Mouse (Mus musculus) gastrocnemius, postnatal 25 days (tissue): Measurements from ENCODE around the gene Mn1. TPM values are rescaled to one million over a fixed set of nuclear protein-coding genes. Genes with fewer than 3 reads are reported as not detected.

ENCODE experiments used
- DNase-seq: peaks from one replicate; pipeline ENCODE4 v3.0.0; 2022
- long read RNA-seq, 2 experiments: library from polyadenylated mRNA; stranded (forward); transcript quantifications; one replicate each; pipeline ENCODE4 v2.0.0; 2021
- total RNA-seq, 2 experiments: library from RNA; stranded (reverse); gene quantifications; 1 replicate in 1 of 2; 2 replicates in 1 of 2; pipeline ENCODE4 v1.2.3; 2021

Mn1 gene
- 10 to 100 TPM; 49.1 to 75.2 TPM for total RNA-seq
- long read RNA-seq, experiment 1, full-length matches to known transcripts, result 5 of 16 reads
- long read RNA-seq, experiment 1, partial matches to known transcripts, result 11 of 16 reads
- long read RNA-seq, experiment 1, other reads (novel, unspliced or antisense), result 0 of 16 reads
- long read RNA-seq, experiment 2, full-length matches to known transcripts, result 13 of 26 reads
- long read RNA-seq, experiment 2, partial matches to known transcripts, result 0 of 26 reads
- long read RNA-seq, experiment 2, other reads (novel, unspliced or antisense), result 13 of 26 reads

GRCm38 (mm10) chr5:111416591-111417374, at the start of gene Mn1:
TSS of gene Mn1 (plus strand) at chr5:111417362.
- peak; percentile 91 for DNase-seq

DNA sequence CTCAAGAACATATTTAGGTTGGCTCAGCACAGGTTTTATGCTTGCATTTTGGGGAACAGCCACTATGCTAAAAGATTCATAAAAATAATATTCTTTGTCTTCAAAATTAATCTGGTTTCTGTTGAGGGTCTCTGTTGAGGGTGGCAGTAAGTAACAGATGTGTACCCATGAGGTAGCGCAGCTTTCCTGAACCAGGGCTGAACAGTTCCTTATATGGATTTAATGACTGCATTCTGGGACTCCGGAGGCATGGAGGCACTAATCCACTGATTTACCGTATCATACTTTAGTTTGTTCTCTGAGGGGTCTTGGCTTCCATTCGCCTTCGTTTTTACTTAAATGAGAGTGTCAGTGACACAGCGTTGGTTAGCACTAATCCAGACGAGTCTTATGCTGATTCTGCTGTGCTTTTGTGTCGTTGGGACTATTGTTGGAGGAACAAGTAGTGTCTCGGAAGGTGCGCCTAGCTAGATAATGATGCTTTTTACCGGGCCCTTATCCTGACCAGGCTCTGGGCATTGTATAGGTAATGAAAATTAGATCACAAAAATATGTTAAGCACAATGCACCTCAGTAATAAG, 49.1 kb upstream of the Mn1 start:
- DNase-seq, result no peak

DNA sequence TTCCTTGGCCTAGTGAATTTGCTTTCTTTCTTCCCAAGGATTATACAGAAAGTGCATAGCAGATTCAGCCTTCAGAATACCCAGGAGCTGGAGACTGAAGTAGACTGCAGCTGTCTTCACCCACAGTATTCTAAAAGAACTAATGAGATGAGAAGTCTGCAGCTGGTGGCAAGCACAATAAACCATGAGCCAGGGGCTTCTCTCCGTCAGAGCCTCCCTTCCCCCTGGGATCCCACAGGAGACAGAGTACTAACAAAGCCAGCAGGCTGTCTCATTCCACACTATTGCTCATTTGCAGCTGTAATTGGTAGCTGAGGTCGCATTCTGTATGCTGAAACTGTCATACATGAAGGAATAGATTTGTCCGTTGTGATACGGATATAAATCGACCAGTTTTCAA, 48.6 kb upstream of the Mn1 start:
- DNase-seq, result peak; percentile 36

DNA sequence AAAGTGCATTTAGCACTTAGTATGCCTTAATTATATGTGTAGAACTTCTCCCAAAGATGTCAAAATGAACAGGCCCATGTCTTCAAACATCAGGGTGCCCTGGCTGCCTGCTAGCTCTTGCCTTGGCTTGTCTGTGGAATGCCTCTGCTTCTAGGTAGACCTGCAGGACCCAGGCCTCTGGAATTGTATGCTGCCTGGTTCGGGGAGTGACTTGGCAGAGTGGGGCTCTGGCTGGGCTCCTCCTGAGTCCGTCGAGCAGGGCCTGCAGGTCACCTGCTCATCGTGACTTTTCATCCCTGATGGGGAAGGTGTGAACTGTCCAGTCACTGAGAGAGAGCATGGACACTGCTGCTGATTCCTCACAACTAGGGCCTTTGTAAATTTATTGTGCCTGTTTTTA, 41.5 kb upstream of the Mn1 start:
- no peak for DNase-seq

DNA sequence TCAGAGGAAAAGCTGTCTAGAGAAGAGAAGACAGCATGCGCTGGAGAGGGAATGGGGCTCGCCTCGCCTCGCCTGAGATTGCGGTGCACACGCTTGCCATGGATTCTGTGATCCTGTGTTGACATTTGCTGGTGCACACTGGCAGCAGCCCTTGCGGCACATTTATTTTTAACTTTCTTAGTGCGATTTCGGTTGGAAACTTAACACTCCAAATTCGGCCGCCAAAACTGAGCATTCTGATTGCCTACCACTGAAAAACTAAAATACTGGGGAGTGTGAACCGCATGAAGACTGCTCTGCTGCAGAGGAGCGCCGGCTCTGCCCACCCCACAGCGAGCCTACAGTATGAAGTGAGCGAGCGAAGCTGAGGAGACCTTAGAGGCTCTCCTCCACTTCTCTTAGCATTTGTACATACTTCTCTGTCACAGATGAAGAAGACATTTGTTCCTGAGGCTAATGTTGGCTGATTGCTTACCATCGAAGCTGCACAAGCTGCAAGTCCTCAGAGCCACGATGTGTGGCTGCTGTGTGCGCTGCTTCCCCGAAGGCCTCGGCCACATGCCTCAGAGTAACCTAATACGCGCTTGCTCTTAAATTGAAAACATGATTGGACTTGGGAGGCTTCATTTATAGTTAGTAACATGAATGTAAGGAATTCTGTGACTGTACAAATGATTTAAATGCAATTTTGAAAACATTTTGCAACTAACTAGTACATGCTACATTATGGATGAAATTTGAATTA, 40.7 kb upstream of the Mn1 start:
- DNase-seq, result no peak

GRCm38 (mm10) chr5:111378126-111378993, 38.8 kb upstream of the Mn1 start:
- peak; percentile 35 for DNase-seq

- no peak for DNase-seq
These were observed 33.8 kb upstream of the Mn1 start for GRCm38 (mm10) chr5:111383335-111383734.

DNA sequence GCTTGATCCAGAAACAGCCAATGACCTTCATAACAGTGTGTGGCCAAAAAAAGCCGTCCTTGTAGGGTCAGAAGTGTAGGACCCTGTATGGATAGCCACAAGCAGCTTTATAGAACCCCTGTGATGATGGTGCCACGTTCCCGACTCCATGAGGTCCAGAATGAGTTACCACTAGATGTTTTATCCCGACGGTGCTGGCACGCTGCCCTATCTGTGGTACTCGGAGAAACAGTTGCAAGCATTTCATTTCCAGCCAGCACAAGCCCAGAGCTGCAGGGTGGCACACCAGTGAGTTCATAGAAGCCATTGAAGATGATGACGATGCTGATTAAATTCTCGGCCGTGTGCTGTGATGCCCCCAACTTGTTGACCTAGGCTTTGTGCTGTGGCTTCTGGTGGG, 26.3 kb upstream of the Mn1 start:
- DNase-seq, result no peak

DNA sequence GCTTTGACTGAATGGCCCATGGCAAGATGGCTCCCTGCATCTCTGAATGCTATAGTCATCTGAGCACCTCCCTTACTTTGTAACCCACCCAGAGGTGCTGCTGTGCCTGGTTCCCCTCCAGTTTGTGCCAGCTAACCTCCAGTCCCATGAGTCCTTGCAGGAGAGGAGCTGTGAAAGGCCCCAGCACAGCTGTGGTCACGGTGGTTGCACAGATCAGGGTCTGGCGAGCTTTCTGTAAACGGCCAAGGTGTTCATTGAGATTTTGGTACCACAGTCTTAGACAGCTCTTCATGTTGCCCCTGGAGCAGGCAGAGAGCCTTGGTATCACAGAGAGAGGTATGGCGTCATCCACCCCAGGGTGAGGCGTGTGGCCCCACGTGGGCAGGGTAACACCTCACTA, 25.7 kb upstream of the Mn1 start:
- DNase-seq, result no peak

GRCm38 (mm10) chr5:111393346-111394197, 23.6 kb upstream of the Mn1 start:
- DNase-seq, result no peak

- DNase-seq, result no peak
These were observed 22.7 kb upstream of the Mn1 start for GRCm38 (mm10) chr5:111394198-111395053.

- DNase-seq, result no peak
These were observed 21.4 kb upstream of the Mn1 start for GRCm38 (mm10) chr5:111395771-111396170.

DNA sequence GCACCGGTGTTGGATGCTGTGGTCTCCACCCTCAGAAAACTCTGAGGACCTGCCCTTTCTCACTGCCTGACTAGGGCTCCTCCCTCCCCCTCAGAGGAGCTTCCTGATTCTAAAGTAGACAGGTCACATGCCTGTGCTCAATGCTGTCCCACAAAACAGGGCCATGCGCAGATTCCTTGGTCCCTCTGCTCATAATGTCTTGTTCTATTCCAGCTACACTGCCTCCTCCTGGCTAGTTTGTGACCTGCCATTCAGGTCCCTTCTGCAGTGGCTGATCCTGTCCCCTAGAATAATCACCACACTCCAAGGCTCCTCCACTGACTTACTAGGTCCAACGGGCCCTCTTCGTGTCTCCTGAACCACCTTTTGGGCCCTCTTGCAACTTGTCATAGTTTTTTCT, 21.0 kb upstream of the Mn1 start:
- no peak for DNase-seq

DNA sequence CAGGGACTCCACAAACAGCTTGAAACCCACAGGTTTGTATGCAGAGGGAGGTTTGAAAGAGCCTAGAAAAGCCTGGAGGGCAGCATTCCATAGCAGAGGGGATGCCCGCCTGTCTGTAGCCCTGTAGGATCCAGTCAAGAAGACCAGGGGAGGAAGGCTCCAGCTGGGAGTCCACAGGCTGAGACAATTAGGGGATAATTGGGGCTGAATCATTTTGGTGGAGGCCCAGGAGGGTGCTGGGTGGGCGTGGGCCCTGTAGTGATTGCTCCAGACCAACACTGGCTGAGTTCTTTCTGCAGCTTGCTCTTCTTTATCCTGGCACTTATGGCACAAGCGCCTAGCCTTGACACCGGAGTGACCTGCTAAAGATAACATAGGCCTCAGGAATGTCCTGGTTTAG, 18.7 kb upstream of the Mn1 start:
- DNase-seq, result no peak

DNA sequence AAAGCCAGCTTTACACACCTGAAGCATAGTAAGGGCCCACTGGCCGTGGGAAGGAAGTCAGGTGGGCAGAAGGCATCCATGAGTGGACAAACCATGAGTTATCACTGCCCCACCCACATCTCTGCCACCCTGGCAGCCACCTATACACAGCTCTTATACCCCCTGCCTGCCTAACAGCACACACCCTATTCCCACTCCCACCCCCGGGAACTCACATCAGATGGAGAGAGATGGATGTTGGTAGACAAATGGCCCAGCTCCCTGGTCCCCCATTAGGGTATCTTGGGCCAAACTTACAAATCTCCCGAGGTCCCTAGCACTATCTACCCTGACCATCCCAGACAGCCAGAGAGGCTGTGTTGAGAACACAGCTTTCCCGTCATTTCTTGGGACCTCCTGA, 17.9 kb upstream of the Mn1 start:
- no peak for DNase-seq

- DNase-seq, result peak; percentile 71
These were observed 15.1 kb upstream of the Mn1 start for GRCm38 (mm10) chr5:111401879-111402650.

GRCm38 (mm10) chr5:111402651-111402996, 14.5 kb upstream of the Mn1 start:
- DNase-seq, result no peak

- no peak for DNase-seq
These were observed 12.4 kb upstream of the Mn1 start for GRCm38 (mm10) chr5:111404721-111405120.
